Mouse (Mus musculus): Measurements from ENCODE around the gene 3425401B19Rik.

- TF ChIP-seq CTCF (conservative IDR thresholded peaks at IDR 0.05 in 1 of 2, IDR thresholded peaks at IDR 0.05 in 1 of 2; ENCODE audit: low read depth in 2 of 2, low read length in 2 of 2) (no peak), CHD2 (IDR thresholded peaks at IDR 0.05; ENCODE audit: low read length) (no peak), ZNF384 (IDR thresholded peaks at IDR 0.05; ENCODE audit: low read depth, low read length) (no peak)
Measured at GRCm38 (mm10) chr14:32707938-32708337, 22.8 kb upstream of the 3425401B19Rik start.

All from CH12.LX (cell line).